In the genomic region with DNA sequence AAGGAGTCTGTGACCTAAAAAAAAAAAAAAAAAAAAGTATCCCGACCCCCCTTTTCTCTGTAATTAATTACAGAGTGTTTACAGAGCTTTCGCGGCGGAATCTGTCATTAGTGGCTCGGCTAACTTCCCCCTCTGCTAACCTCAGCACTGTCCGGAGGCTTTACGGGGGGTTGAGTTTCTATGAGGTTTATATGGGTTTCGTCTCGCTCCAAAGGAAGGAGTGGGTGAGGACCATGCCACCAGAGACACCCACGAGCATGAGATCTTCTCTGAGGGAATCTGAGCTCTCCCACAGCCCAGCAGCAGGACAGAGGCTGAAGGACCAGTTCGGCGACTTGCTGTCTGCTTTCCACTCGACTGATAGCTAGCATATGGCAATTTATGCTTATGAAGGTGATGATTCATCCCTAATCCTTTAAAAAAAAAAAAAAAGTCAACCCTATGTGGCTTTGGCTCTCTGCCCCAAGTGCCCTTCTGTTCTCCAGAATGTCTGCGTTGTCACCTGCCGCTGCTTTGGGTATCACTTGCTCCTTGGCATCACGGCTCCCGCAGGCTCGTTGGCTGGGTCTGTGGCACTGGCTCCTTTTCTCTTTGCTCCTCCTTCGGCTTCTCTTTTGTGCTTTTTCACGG, we compare ENCODE assay signal across 8 mouse cellular contexts. TPM values are rescaled to one million over a fixed set of nuclear protein-coding genes. Genes with fewer than 3 reads are reported as not detected.
A peak's percentile ranks its signal among the peaks of the same experiment; 100 is the strongest.
DNase-seq lines count a peak whose midpoint lies in the region; ATAC-seq and TF ChIP-seq lines count a peak whose summit lies in the region.

No protein-coding gene starts in this region.

- no peak overlapping the region for H3K27ac ChIP-seq in left cerebral cortex, adult 2 months
- no peak overlapping the region for H3K27ac ChIP-seq in intestine, postnatal 0 days (ENCODE audit: low read depth, low read length)

- peak; percentile 52 for ATAC-seq in common myeloid progenitor, adult 5-6 weeks (replicated peaks; ENCODE audit: low read depth, poor library complexity, severe bottlenecking)
- no peak for ATAC-seq in intestine, postnatal 0 days
- ATAC-seq in megakaryocyte-erythroid progenitor cell, adult 5-6 weeks (replicated peaks; ENCODE audit: low FRiP score, low TSS enrichment, poor library complexity, severe bottlenecking), result peak; percentile 77
- ATAC-seq in erythroid progenitor cell, adult 5-6 weeks (replicated peaks; ENCODE audit: low FRiP score, poor library complexity, severe bottlenecking), result no peak

- no peaks in the 10 kb centered on the region for H3K36me3 ChIP-seq in intestine, postnatal 0 days (ENCODE audit: control insufficient read depth, insufficient read depth)

- DNase-seq in left cerebral cortex, adult 2 months (ENCODE audit: extremely low spot score in 1 of 2, low spot score in 2 of 2), result peak in 1 of 2 experiments; percentile 20
- DNase-seq in left cerebral cortex, adult 11 months (ENCODE audit: low spot score), result no peak
- DNase-seq in NIH3T3 (ENCODE audit: low read depth), result peak; percentile 22
- no peak for DNase-seq in gastrocnemius, postnatal 14 days

- H3K4me2 ChIP-seq in intestine, postnatal 0 days (replicated peaks; ENCODE audit: low read depth), result peak overlapping the region; percentile 59

- H3K4me1 ChIP-seq in intestine, postnatal 0 days (replicated peaks; ENCODE audit: control insufficient read depth, insufficient read depth, low read length), result no peaks in the 10 kb centered on the region

- H3K4me3 ChIP-seq in left cerebral cortex, adult 2 months, result peak overlapping the region; percentile 26
- peak overlapping the region; percentile 20; the same call in 1 of the 2 replicates for H3K4me3 ChIP-seq in intestine, postnatal 0 days (ENCODE audit: low read depth, low read length)

- no peak for TF ChIP-seq CTCF in left cerebral cortex, adult 2 months (IDR thresholded peaks at IDR 0.05)
- no peak for TF ChIP-seq CTCF in intestine, postnatal 0 days (IDR thresholded peaks at IDR 0.05; ENCODE audit: low read depth)

- intact Hi-C loops in left cerebral cortex, adult 2 months (cut with DNase I), result no loop called here
- intact Hi-C loops in gastrocnemius, postnatal 14 days (cut with DNase I; ENCODE audit: low total_unique reads), result no loop called here

- no peaks in the 10 kb centered on the region for H3K27me3 ChIP-seq in intestine, postnatal 0 days (replicated peaks; ENCODE audit: control insufficient read depth, insufficient read depth, low read length)

- peaks cover 6% of the 10 kb centered on the region; the same call in 1 of the 2 replicates for H3K9me3 ChIP-seq in intestine, postnatal 0 days (ENCODE audit: control insufficient read depth)

- 9% methylated on average over 20 of the region's 20 CpGs for WGBS in intestine, postnatal 0 days

- no peak overlapping the region for H3K9ac ChIP-seq in intestine, postnatal 0 days (ENCODE audit: low read depth, low read length)

RNA-seq across cellular contexts. Expression of a gene that starts 55.8 kb away (rescaled TPM):
- total RNA-seq in left cerebral cortex, adult 2 months (2021), result 10 to 100 TPM; 34.8 to 34.9 TPM
- total RNA-seq in common myeloid progenitor, adult 5-6 weeks (2017), result 37.6 and 44.5 TPM in 2 replicates
- polyA plus RNA-seq in intestine, postnatal 0 days (2015; fragmentation: Nextera tagmentation; extraction: Ambion mirVana), result 6.6 and 6.8 TPM in 2 replicates
- total RNA-seq in megakaryocyte-erythroid progenitor cell, adult 5-6 weeks (2014; fragmentation: Nextera tagmentation), result 32.7 and 37.0 TPM in 2 replicates
- 28.1 and 31.7 TPM in 2 replicates for total RNA-seq in megakaryocyte-erythroid progenitor cell, adult 5-6 weeks (2017)
- 19.5 and 51.1 TPM in 2 replicates for total RNA-seq in erythroid progenitor cell, adult 5-6 weeks (2015; ENCODE audit: low replicate concordance)
- 19.4 and 36.7 TPM in 2 replicates for total RNA-seq in erythroid progenitor cell, adult 5-6 weeks (2017; ENCODE audit: low replicate concordance)
- 10 to 100 TPM; 30.5 to 39.7 TPM for total RNA-seq in gastrocnemius, postnatal 14 days (2021)

Comparison
In these comparisons a context has a peak if more than half of its experiments do, and no peak if none do; other contexts are left out.
1. ATAC-seq: peak in common myeloid progenitor, adult 5-6 weeks (single experiment) and megakaryocyte-erythroid progenitor cell, adult 5-6 weeks (single experiment); none in intestine, postnatal 0 days (single experiment) and erythroid progenitor cell, adult 5-6 weeks (single experiment).